Mouse (Mus musculus) intestine, postnatal 0 days (tissue): ENCODE measurements at regions not wholly inside any gene's neighbourhood (a gene's known extent, or its start where the extent isn't known, plus 50 kb on each side); places are given as distances from the start of the nearest gene placed in this dataset.

ENCODE experiments used
- ATAC-seq: fragments of 200-750 bp; cut with Nextera tagmentation; 2 replicates; pipeline ENCODE4 v1.8.0; 2017; ENCODE audit warnings: mild to moderate bottlenecking, moderate TSS enrichment, moderate library complexity
- H3K27ac ChIP-seq: fragments of 300-500 bp; sonication (generic); 2 replicates; pipeline ENCODE4 v1.5.1; 2014; ENCODE audit warnings: mild to moderate bottlenecking, low read depth, low read length, moderate library complexity
- H3K27me3 ChIP-seq: fragments of 300-500 bp; sonication (generic); replicated peaks from 2 replicates; pipeline ENCODE4 v1.6.1; 2014; ENCODE audit warnings: low read length, mixed read lengths; ENCODE audit not compliant: control insufficient read depth, insufficient read depth
- H3K36me3 ChIP-seq: fragments of 300-500 bp; sonication (generic); 2 replicates; pipeline ENCODE4 v1.6.1; 2014; ENCODE audit warnings: mild to moderate bottlenecking, moderate library complexity; ENCODE audit not compliant: control insufficient read depth, insufficient read depth
- H3K4me1 ChIP-seq: fragments of 300-500 bp; sonication (generic); replicated peaks from 2 replicates; pipeline ENCODE4 v1.6.1; 2014; ENCODE audit warnings: antibody characterized with exemption, low read length, mixed read lengths; ENCODE audit not compliant: control insufficient read depth, insufficient read depth
- H3K4me2 ChIP-seq: fragments of 300-500 bp; sonication (generic); replicated peaks from 2 replicates; pipeline ENCODE4 v1.6.1; 2014; ENCODE audit warnings: low read depth, mild to moderate bottlenecking, moderate library complexity
- H3K4me3 ChIP-seq: fragments of 300-500 bp; sonication (generic); 2 replicates; pipeline ENCODE4 v1.5.1; 2014; ENCODE audit warnings: low read depth, low read length
- H3K9ac ChIP-seq: fragments of 300-500 bp; sonication (generic); 2 replicates; pipeline ENCODE4 v1.6.1; 2014; ENCODE audit warnings: mild to moderate bottlenecking, low read depth, low read length
- H3K9me3 ChIP-seq: fragments of 300-500 bp; sonication (generic); 2 replicates; pipeline ENCODE4 v1.6.1; 2016; ENCODE audit warnings: mixed run types; ENCODE audit not compliant: control insufficient read depth
- CTCF ChIP-seq: sonication (generic); IDR thresholded peaks from 2 replicates; pipeline ENCODE4 v1.5.1; 2016; ENCODE audit warnings: low read depth, mild to moderate bottlenecking, control low read depth, antibody characterized with exemption, moderate library complexity
- WGBS: fragments of 180-500 bp; shearing (Covaris S2); extraction: QIAGEN DNeasy Blood & Tissue Kit; methylation state at CpG from one replicate; pipeline ENCODE4 v1.1.7; 2014; 5-methylcytosine and 5-hydroxymethylcytosine counted together

DNA sequence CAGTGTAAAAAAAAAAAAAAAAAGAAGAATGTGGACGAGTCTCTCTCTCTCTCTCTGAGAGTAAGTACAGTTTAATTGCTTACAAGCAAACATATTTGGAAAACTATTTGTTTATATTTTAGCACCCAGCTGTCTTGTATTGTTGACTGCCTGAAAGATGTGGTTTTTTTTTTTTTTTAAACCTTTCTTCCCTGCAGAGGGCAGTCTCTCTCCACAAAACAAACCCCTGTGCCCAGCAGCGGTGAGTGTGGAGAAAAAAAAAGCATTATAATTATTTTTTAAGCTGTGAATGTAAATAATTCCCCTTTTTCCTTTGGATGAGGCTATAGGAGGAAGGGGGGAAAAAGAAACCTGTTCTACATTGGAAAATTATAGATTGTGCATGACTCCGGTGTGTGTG lies 126.7 kb upstream of the Zfhx3 start:
- no peaks in the 10 kb centered on the region for H3K27me3 ChIP-seq
- no peak overlapping the region for H3K27ac ChIP-seq
- WGBS: 30% methylated on average over 3 of the region's 3 CpGs
- no peaks in the 10 kb centered on the region for H3K36me3 ChIP-seq
- no peak for ATAC-seq
- peak; percentile 59 for TF ChIP-seq CTCF
- no peaks in the 10 kb centered on the region for H3K9me3 ChIP-seq
- H3K4me2 ChIP-seq: no peak overlapping the region
- no peak overlapping the region for H3K4me3 ChIP-seq
- no peak overlapping the region for H3K9ac ChIP-seq
- no peaks in the 10 kb centered on the region for H3K4me1 ChIP-seq

DNA sequence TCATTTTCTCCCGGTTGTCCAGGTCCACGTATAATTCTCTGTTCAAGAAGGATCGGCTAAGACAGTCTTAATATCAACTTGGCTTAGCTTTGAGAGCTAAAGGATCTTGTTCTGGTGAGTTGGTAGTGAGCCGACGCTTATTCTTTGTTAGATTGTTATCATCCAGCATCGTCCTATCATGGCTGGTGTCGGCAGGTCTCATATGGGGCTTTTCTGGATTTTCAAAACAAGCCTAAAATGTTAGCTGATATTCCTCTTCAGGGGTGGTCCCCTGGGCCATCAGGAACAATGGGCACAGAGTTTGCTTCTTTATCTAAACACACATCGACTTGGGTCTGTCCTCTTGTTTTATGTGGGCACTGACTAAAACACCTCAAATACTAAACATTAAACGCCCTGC lies 124.6 kb upstream of the Zfhx3 start:
- no peak overlapping the region for H3K27ac ChIP-seq

DNA sequence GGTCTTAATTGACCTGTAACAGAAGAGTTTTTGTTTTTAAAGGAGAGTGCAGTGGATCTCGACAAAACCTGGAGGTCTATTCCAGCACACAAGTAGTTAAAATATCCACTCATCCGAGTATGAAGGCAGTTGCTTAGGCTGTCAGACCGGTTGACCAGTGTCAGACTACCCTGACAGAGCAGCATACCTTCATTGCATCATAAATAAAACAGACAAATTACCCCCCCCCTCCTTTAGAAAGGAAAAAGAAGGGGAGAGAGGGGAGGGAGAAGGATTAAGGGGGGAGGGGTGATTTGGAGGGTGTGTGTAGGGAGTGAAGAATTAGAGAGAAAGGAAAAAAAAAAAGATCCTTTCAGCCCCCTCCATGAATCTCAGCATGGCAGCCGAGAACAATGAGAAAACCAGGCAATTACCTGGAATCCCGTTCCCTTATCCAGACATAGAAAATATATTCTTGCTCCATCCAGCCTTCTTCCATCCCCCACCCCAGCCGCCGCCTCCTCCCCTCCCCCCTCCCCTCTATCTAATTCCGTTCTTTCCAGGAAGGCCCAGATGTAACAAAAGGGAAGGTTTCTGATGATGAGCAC lies 122.2 kb upstream of the Zfhx3 start:
- H3K4me2 ChIP-seq: no peak overlapping the region
- no peak for ATAC-seq

More for the DNA sequence above, 124.6 kb upstream of the Zfhx3 start:
- no peak for ATAC-seq
- Histone ChIP-seq H3K4me1 (no peaks in the 10 kb centered on the region), H3K9ac (no peak overlapping the region), H3K4me2 (no peak overlapping the region), H3K9me3 (no peaks in the 10 kb centered on the region), H3K36me3 (no peaks in the 10 kb centered on the region), H3K27me3 (no peaks in the 10 kb centered on the region), H3K4me3 (no peak overlapping the region)
- 78% methylated on average over 9 of the region's 9 CpGs for WGBS
- no peak for TF ChIP-seq CTCF

GRCm38 (mm10) chr8:107821522-107821921 lies 120.9 kb upstream of the Zfhx3 start:
- no peak for ATAC-seq
- no peak overlapping the region for H3K4me3 ChIP-seq
- 42% methylated on average over 6 of the region's 6 CpGs for WGBS
- H3K27ac ChIP-seq: no peak overlapping the region
- TF ChIP-seq CTCF: no peak
- no peaks in the 10 kb centered on the region for H3K36me3 ChIP-seq
- H3K4me2 ChIP-seq: no peak overlapping the region
- no peaks in the 10 kb centered on the region for H3K9me3 ChIP-seq
- H3K4me1 ChIP-seq: no peaks in the 10 kb centered on the region
- no peaks in the 10 kb centered on the region for H3K27me3 ChIP-seq
- no peak overlapping the region for H3K9ac ChIP-seq

More for the DNA sequence above, 122.2 kb upstream of the Zfhx3 start:
- no peaks in the 10 kb centered on the region for H3K9me3 ChIP-seq
- no peaks in the 10 kb centered on the region for H3K27me3 ChIP-seq
- no peaks in the 10 kb centered on the region for H3K4me1 ChIP-seq
- H3K27ac ChIP-seq: no peak overlapping the region
- no peak for TF ChIP-seq CTCF
- H3K36me3 ChIP-seq: no peaks in the 10 kb centered on the region
- 9% methylated on average over 8 of the region's 8 CpGs for WGBS
- H3K9ac ChIP-seq: no peak overlapping the region
- no peak overlapping the region for H3K4me3 ChIP-seq

- ATAC-seq: no peak
- Histone ChIP-seq H3K4me2 (no peak overlapping the region), H3K36me3 (no peaks in the 10 kb centered on the region), H3K9me3 (no peaks in the 10 kb centered on the region), H3K27me3 (no peaks in the 10 kb centered on the region), H3K4me1 (no peaks in the 10 kb centered on the region), H3K27ac (no peak overlapping the region), H3K4me3 (no peak overlapping the region), H3K9ac (no peak overlapping the region)
- WGBS: 39% methylated on average over 7 of the region's 7 CpGs
- no peak for TF ChIP-seq CTCF
These were observed 118.3 kb upstream of the Zfhx3 start for GRCm38 (mm10) chr8:107824096-107824495.

DNA sequence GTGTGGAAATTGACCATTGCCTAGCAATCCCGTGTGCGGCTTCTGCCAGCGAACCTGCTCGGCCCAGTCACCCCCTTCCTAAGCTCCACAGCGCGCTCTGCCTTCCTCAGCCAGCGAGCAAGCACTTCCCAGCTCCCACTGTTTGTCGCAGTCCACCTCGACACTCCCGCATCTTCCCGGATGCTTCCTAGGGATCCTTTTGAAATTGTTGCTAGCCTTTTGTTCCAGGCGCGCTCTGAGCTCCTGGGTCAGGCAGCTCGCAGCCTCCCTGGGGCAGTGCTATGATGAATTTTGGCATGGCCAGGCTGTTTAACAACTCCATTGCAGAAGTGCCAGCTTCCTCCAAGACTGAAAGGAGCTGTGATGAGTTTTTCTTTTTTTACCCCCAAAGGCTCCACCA lies 117.8 kb upstream of the Zfhx3 start:
- H3K9ac ChIP-seq: no peak overlapping the region
- TF ChIP-seq CTCF: no peak
- H3K4me1 ChIP-seq: no peaks in the 10 kb centered on the region
- 11% methylated on average over 14 of the region's 14 CpGs for WGBS
- no peaks in the 10 kb centered on the region for H3K27me3 ChIP-seq
- no peaks in the 10 kb centered on the region for H3K36me3 ChIP-seq
- H3K4me3 ChIP-seq: no peak overlapping the region
- no peaks in the 10 kb centered on the region for H3K9me3 ChIP-seq
- H3K4me2 ChIP-seq: peak overlapping the region; percentile 18; the same call in 1 of the 2 replicates
- ATAC-seq: no peak
- no peak overlapping the region for H3K27ac ChIP-seq

DNA sequence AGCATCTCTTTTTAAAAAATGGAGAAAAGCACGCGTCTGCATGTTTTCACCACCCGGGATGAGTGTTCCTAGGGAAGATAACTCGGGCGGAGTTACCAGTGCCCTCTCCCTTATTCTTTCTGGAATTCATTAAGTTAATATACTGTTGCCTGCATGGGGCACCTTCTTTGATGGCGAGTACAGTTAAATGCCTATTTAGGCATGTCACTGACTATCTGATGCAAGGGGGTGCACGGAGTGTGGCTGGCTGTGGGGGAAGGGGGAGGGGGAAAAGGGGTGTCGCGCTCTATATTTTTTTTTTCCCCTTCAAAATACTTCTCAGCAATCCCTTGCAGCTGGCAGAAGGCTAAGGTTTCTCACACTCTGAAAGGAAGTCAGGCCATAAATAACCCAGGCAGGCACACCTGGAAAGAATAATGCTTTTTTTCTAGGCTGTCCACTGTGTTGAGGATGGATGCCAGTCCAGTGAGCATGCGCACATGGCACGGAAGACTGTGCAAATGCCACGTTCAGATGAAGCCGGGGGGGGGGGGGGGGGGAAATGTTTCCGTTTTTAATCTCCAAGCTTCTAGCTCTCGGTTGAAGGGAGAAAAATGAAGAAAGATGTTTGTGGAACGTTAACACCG lies 114.8 kb upstream of the Zfhx3 start:
- Histone ChIP-seq H3K36me3 (no peaks in the 10 kb centered on the region), H3K9ac (no peak overlapping the region), H3K4me1 (no peaks in the 10 kb centered on the region), H3K4me3 (no peak overlapping the region), H3K27me3 (no peaks in the 10 kb centered on the region), H3K9me3 (no peaks in the 10 kb centered on the region), H3K27ac (no peak overlapping the region), H3K4me2 (no peak overlapping the region)
- TF ChIP-seq CTCF: no peak
- no peak for ATAC-seq
- 74% methylated on average over 17 of the region's 17 CpGs for WGBS
